Mouse (Mus musculus) CH12.LX (cell line): ENCODE results near the gene Mcam. TPM values are rescaled to one million over a fixed set of nuclear protein-coding genes. Genes with fewer than 3 reads are reported as not detected.

Experiments
- DNase-seq: peaks from one replicate; pipeline ENCODE4 v3.0.0-alpha.2; 2013; ENCODE audit errors: extremely low read depth
- H3K27ac ChIP-seq: 2 replicates; pipeline ENCODE4 v1.5.1; 2012; ENCODE audit warnings: low read depth, mild to moderate bottlenecking, control low read depth, moderate library complexity; ENCODE audit not compliant: insufficient read depth
- H3K27me3 ChIP-seq: replicated peaks from 2 replicates; pipeline ENCODE3; 2012; ENCODE audit warnings: inconsistent platforms
- H3K36me3 ChIP-seq, 2 experiments: replicated peaks in 1 of 2; 2 replicates each; pipeline versions ENCODE3 to v1.6.1; 2012; ENCODE audit warnings: inconsistent platforms in 1 of 2, low read length in 1 of 2, mild to moderate bottlenecking in 1 of 2, mixed read lengths in 1 of 2, moderate library complexity in 1 of 2; ENCODE audit not compliant: control insufficient read depth in 1 of 2, insufficient read depth in 1 of 2
- H3K4me1 ChIP-seq, 2 experiments: 2 replicates each; pipeline ENCODE4 v1.6.1; 2012; ENCODE audit warnings: inconsistent platforms in 1 of 2, moderate library complexity in 1 of 2; ENCODE audit not compliant: insufficient read depth in 2 of 2, control insufficient read depth in 1 of 2
- H3K4me2 ChIP-seq: 2 replicates; pipeline ENCODE4 v1.6.1; 2012; ENCODE audit warnings: low read depth, mild to moderate bottlenecking, control low read depth; ENCODE audit not compliant: poor library complexity, insufficient read depth, severe bottlenecking
- H3K4me3 ChIP-seq, 3 experiments: fragments of 150-350 bp in 1 of 3; sonication (generic) in 1 of 3; replicated peaks in 1 of 3; 2 replicates each; pipeline versions ENCODE3 to v1.5.1; 2011 to 2012; ENCODE audit warnings: low read depth in 2 of 3, low read length in 2 of 3, mild to moderate bottlenecking in 2 of 3, moderate library complexity in 2 of 3, control low read depth in 1 of 3, improper control_type of control experiment in 1 of 3, inconsistent platforms in 1 of 3, mixed read lengths in 1 of 3; ENCODE audit not compliant: poor library complexity in 1 of 3
- H3K79me2 ChIP-seq: replicated peaks from 2 replicates; pipeline ENCODE4 v1.6.1; 2012; ENCODE audit warnings: mild to moderate bottlenecking, moderate library complexity; ENCODE audit not compliant: control insufficient read depth, poor library complexity, insufficient read depth, severe bottlenecking; ENCODE audit errors: extremely low read depth
- H3K9ac ChIP-seq: 2 replicates; pipeline ENCODE4 v1.6.1; 2012; ENCODE audit warnings: low read depth, mild to moderate bottlenecking, control low read depth, moderate library complexity; ENCODE audit not compliant: insufficient read depth
- H3K9me3 ChIP-seq: replicated peaks from 2 replicates; pipeline ENCODE3; 2012; ENCODE audit warnings: low read length, inconsistent platforms, mixed read lengths
- BHLHE40 ChIP-seq: IDR thresholded peaks from 2 replicates; pipeline ENCODE4 v1.6.1; 2011; ENCODE audit warnings: mild to moderate bottlenecking, low read depth, low read length, improper control_type of control experiment
- CHD2 ChIP-seq: IDR thresholded peaks from 2 replicates; pipeline ENCODE4 v1.6.1; 2011; ENCODE audit warnings: low read length, improper control_type of control experiment
- CTCF ChIP-seq, 2 experiments: IDR thresholded peaks in 1 of 2; conservative IDR thresholded peaks in 1 of 2; 2 replicates each; pipeline ENCODE4 v1.5.1; 2011 to 2012; ENCODE audit warnings: low read depth in 2 of 2, low read length in 2 of 2, improper control_type of control experiment in 1 of 2, inconsistent platforms in 1 of 2, mild to moderate bottlenecking in 1 of 2, moderate library complexity in 1 of 2
- E2F4 ChIP-seq: IDR thresholded peaks from 2 replicates; pipeline ENCODE4 v1.6.1; 2011; ENCODE audit warnings: low read depth, low read length, improper control_type of control experiment; ENCODE audit not compliant: insufficient replicate concordance
- ELF1 ChIP-seq: IDR thresholded peaks from 2 replicates; pipeline ENCODE4 v1.6.1; 2014; ENCODE audit warnings: low read depth, mild to moderate bottlenecking, inconsistent platforms, low read length, improper control_type of control experiment
- EP300 ChIP-seq: IDR thresholded peaks from 2 replicates; pipeline ENCODE4 v1.6.1; 2011; ENCODE audit warnings: low read length, improper control_type of control experiment
- KAT2A ChIP-seq: IDR thresholded peaks from 2 replicates; pipeline ENCODE4 v1.6.1; 2012; ENCODE audit warnings: low read length, improper control_type of control experiment, inconsistent platforms; ENCODE audit not compliant: insufficient replicate concordance
- POLR2A ChIP-seq: IDR thresholded peaks from 2 replicates; pipeline ENCODE4 v1.6.1; 2011; ENCODE audit warnings: low read depth, mild to moderate bottlenecking, improper control_type of control experiment, low read length
- POLR2AphosphoS2 ChIP-seq: IDR thresholded peaks from 2 replicates; pipeline ENCODE4 v1.6.1; 2011; ENCODE audit warnings: low read depth, low read length, improper control_type of control experiment
- SIN3A ChIP-seq: IDR thresholded peaks from 2 replicates; pipeline ENCODE4 v1.6.1; 2012; ENCODE audit warnings: low read length, improper control_type of control experiment, inconsistent platforms
- TCF12 ChIP-seq: IDR thresholded peaks from 2 replicates; pipeline ENCODE4 v1.6.1; 2014; ENCODE audit warnings: low read depth, mild to moderate bottlenecking, inconsistent platforms, low read length, improper control_type of control experiment
- USF2 ChIP-seq: conservative IDR thresholded peaks from 2 replicates; pipeline ENCODE4 v1.6.1; 2011; ENCODE audit warnings: low read depth, low read length, improper control_type of control experiment
- ZNF384 ChIP-seq: IDR thresholded peaks from 2 replicates; pipeline ENCODE4 v1.6.1; 2012; ENCODE audit warnings: low read depth, low read length, improper control_type of control experiment, inconsistent platforms
- dilution Hi-C: fragments of 300-500 bp; cut with MboI; formaldehyde crosslinking; loops from 2 replicates; pipeline ENCODE4 v1.14.3; 2020; ENCODE audit warnings: low sequenced_read_pairs; ENCODE audit not compliant: extremely low pct_unique_long_range_greater_than_20kb, extremely low pct_ligation_motif_present
- in situ Hi-C: fragments of 300-500 bp; cut with MboI; formaldehyde crosslinking; loops from 3 replicates; pipeline ENCODE4 v1.14.3; 2019; ENCODE audit warnings: low sequenced_read_pairs, low pct_ligation_motif_present, low pct_unique_long_range_greater_than_20kb, mixed read lengths
- polyA plus RNA-seq: library from polyadenylated mRNA; unstranded; fragments of >175 nt; gene quantifications from 2 replicates; pipeline ENCODE4 v1.2.1, GENCODE M21; 2012; ENCODE audit warnings: low read depth; ENCODE audit not compliant: insufficient read length
- total RNA-seq, 2 experiments: library from RNA; depleted of rRNA; stranded (reverse); fragments of 300-350 nt in 1 of 2; fragments of >200 nt in 1 of 2; gene quantifications; 2 replicates each; pipeline ENCODE4 v1.2.3; 2012 to 2014

Gene Mcam
- total and polyA plus RNA-seq, 3 experiments = 0.40 to 0.98 (median 0.56) TPM

GRCm38 (mm10) chr9:44113105-44113789 is 21.0 kb upstream of the Mcam start, which contains the start of the genes Gm49380 and Rnf26 (continued):
- no peak for TF ChIP-seq ZNF384
- TF ChIP-seq, all 38 proteins: peak for 15

DNA sequence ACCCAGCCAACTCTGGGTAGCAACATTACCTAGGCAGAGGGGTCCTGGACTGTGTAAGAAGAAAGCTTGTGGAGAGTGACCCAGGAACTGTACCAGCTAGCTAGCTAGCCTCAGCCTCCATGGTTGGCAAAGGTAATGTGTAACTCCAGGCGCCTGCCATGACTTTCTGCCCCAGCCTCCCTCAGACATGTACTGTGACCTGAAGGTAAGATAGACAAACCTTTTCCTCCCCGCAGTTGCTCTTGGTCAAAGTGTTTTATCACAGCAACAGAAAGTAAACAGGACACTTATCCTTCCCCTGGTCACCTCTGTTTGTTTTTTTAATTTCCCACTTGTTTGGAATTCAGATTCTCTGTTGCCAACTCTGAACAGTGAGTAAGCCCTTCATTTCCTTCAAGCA is 19.8 kb upstream of the Mcam start:
- peaks cover 17% of the 10 kb centered on the region for H3K79me2 ChIP-seq
- dilution Hi-C loops = no loop called here
- no peaks in the 10 kb centered on the region for H3K27me3 ChIP-seq
- no peaks in the 10 kb centered on the region for H3K9me3 ChIP-seq
- TF ChIP-seq ELF1 (no peak), CTCF (conservative IDR thresholded peaks at IDR 0.05 in 1 of 2, IDR thresholded peaks at IDR 0.05 in 1 of 2; ENCODE audit: low read depth in 2 of 2, low read length in 2 of 2) (no peak), BHLHE40 (no peak), CHD2 (no peak), EP300 (no peak), KAT2A (no peak)
- no peak overlapping the region for H3K9ac ChIP-seq
- no peak overlapping the region for H3K4me3 ChIP-seq
- peaks cover 4 to 11% of the 10 kb centered on the region in 2 experiments for H3K36me3 ChIP-seq
- in situ Hi-C loops = no loop called here
- DNase-seq = no peak
- H3K4me2 ChIP-seq = peak overlapping the region; percentile 94; the same call in 1 of the 2 replicates
- no peak overlapping the region for H3K27ac ChIP-seq
- H3K4me1 ChIP-seq = peaks cover 5 to 45% of the 10 kb centered on the region in 2 experiments; a peak in 3 of 4 replicates

DNA sequence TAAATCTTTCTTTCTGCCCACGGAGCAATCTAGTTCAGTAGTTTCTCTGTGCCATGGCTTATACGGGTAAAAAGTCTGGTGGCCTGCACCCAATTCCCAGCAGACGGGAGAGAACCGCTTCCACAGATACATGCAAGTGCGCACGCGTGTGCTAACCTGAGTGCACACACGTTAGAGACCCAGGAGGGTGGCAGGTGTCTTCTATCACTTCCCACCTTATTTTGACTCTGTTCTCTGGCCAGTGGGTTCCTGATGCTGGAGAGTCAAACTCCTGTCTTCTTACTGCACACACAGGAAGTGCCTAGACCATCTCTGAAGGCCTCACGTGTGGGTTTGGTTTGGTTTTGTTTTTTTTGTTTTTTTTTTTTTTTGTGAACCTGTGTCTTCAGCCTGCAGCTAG is 18.7 kb upstream of the Mcam start:
- DNase-seq = no peak
- no peak overlapping the region for H3K4me3 ChIP-seq
- H3K27ac ChIP-seq = no peak overlapping the region
- H3K9me3 ChIP-seq = no peaks in the 10 kb centered on the region
- H3K79me2 ChIP-seq = peaks cover 6% of the 10 kb centered on the region
- H3K36me3 ChIP-seq = peaks cover under 1 to 1% of the 10 kb centered on the region in 2 experiments
- H3K27me3 ChIP-seq = no peaks in the 10 kb centered on the region
- H3K9ac ChIP-seq = no peak overlapping the region
- H3K4me1 ChIP-seq = peaks cover 9 to 45% of the 10 kb centered on the region in 2 experiments; a peak in 3 of 4 replicates
- dilution Hi-C loops (no loop called here), in situ Hi-C loops (no loop called here)
- H3K4me2 ChIP-seq = no peak overlapping the region
- TF ChIP-seq POLR2A (no peak), TCF12 (no peak), BHLHE40 (no peak), E2F4 (no peak), SIN3A (no peak), USF2 (no peak), POLR2AphosphoS2 (no peak), EP300 (no peak)
